Mouse (Mus musculus) liver, embryonic 15.5 days (tissue): ENCODE data around the gene Trim44. TPM values are rescaled to one million over a fixed set of nuclear protein-coding genes. Genes with fewer than 3 reads are reported as not detected.

ENCODE experiments used
- ATAC-seq: fragments of 200-750 bp; cut with Nextera tagmentation; 2 replicates; pipeline ENCODE4 v1.8.0; 2017; ENCODE audit warnings: moderate number of reproducible peaks, mild to moderate bottlenecking, moderate library complexity; ENCODE audit not compliant: insufficient read depth
- H3K27ac ChIP-seq: fragments of 300-500 bp; sonication (generic); replicated peaks from 2 replicates; pipeline ENCODE4 v1.5.1; 2015; ENCODE audit warnings: mild to moderate bottlenecking, inconsistent platforms
- H3K27me3 ChIP-seq: fragments of 300-500 bp; sonication (generic); 2 replicates; pipeline ENCODE4 v1.6.1; 2015; ENCODE audit warnings: mild to moderate bottlenecking, inconsistent platforms
- H3K36me3 ChIP-seq: fragments of 300-500 bp; sonication (generic); replicated peaks from 2 replicates; pipeline ENCODE4 v1.6.1; 2015; ENCODE audit warnings: moderate library complexity, mild to moderate bottlenecking, inconsistent platforms
- H3K4me1 ChIP-seq: fragments of 300-500 bp; sonication (generic); replicated peaks from 2 replicates; pipeline ENCODE4 v1.6.1; 2015; ENCODE audit warnings: inconsistent platforms
- H3K4me2 ChIP-seq: fragments of 300-500 bp; sonication (generic); 2 replicates; pipeline ENCODE4 v1.6.1; 2015; ENCODE audit warnings: moderate library complexity, mild to moderate bottlenecking, inconsistent platforms
- H3K4me3 ChIP-seq: fragments of 300-500 bp; sonication (generic); replicated peaks from 2 replicates; pipeline ENCODE4 v1.5.1; 2015; ENCODE audit warnings: mild to moderate bottlenecking, inconsistent platforms
- H3K9ac ChIP-seq: fragments of 300-500 bp; sonication (generic); 2 replicates; pipeline ENCODE4 v1.6.1; 2015; ENCODE audit warnings: moderate library complexity, mild to moderate bottlenecking, inconsistent platforms
- H3K9me3 ChIP-seq: fragments of 300-500 bp; sonication (generic); replicated peaks from 2 replicates; pipeline ENCODE4 v1.6.1; 2016; ENCODE audit warnings: inconsistent platforms
- WGBS: fragments of 180-500 bp; shearing (Covaris S2); methylation state at CpG from one replicate; pipeline ENCODE4 v1.1.7; 2015; ENCODE audit warnings: mixed read lengths; ENCODE audit not compliant: insufficient replicate concordance; 5-methylcytosine and 5-hydroxymethylcytosine counted together
- polyA plus RNA-seq: library from polyadenylated mRNA; unstranded; fragments of >200 nt; fragmentation: Nextera tagmentation; extraction: Ambion mirVana; gene quantifications from 2 replicates; pipeline ENCODE4 v1.2.1, GENCODE M21; 2015

The Trim44 gene
- polyA plus RNA-seq, 1 experiment from 2014 or later, result 6.2 TPM

- Histone ChIP-seq H3K4me1 (peaks cover 19% of the 10 kb centered on the region), H3K4me3 (no peak overlapping the region), H3K27me3 (no peaks in the 10 kb centered on the region), H3K9ac (no peak overlapping the region), H3K9me3 (no peaks in the 10 kb centered on the region), H3K27ac (no peak overlapping the region), H3K36me3 (0 out of 2 replicates have a peak, but pooled peaks cover 4% of the 10 kb centered on the region), H3K4me2 (no peak overlapping the region)
- 35% methylated on average over 3 of the region's 3 CpGs for WGBS
- ATAC-seq, result no peak
Observed at GRCm38 (mm10) chr2:102382519-102382918, 25.1 kb downstream of the Trim44 start.

GRCm38 (mm10) chr2:102380581-102380980, 27.0 kb downstream of the Trim44 start:
- Histone ChIP-seq H3K4me2 (no peak overlapping the region), H3K4me1 (peaks cover 19% of the 10 kb centered on the region), H3K4me3 (no peak overlapping the region), H3K36me3 (0 out of 2 replicates have a peak, but pooled peaks cover 4% of the 10 kb centered on the region), H3K9ac (no peak overlapping the region), H3K27ac (no peak overlapping the region), H3K27me3 (no peaks in the 10 kb centered on the region), H3K9me3 (no peaks in the 10 kb centered on the region)
- WGBS, result 67% methylated on average over 2 of the region's 2 CpGs
- ATAC-seq, result no peak

- H3K4me1 ChIP-seq, result peaks cover 9% of the 10 kb centered on the region
- H3K4me2 ChIP-seq, result no peak overlapping the region
- no peak for ATAC-seq
- 57% methylated on average over 1 of the region's 1 CpGs for WGBS
- no peaks in the 10 kb centered on the region for H3K27me3 ChIP-seq
- 0 out of 2 replicates have a peak, but pooled peaks cover 4% of the 10 kb centered on the region for H3K36me3 ChIP-seq
- no peak overlapping the region for H3K27ac ChIP-seq
- H3K4me3 ChIP-seq, result no peak overlapping the region
- H3K9me3 ChIP-seq, result no peaks in the 10 kb centered on the region
- no peak overlapping the region for H3K9ac ChIP-seq
Observed at GRCm38 (mm10) chr2:102378928-102379327, 28.7 kb downstream of the Trim44 start.

DNA sequence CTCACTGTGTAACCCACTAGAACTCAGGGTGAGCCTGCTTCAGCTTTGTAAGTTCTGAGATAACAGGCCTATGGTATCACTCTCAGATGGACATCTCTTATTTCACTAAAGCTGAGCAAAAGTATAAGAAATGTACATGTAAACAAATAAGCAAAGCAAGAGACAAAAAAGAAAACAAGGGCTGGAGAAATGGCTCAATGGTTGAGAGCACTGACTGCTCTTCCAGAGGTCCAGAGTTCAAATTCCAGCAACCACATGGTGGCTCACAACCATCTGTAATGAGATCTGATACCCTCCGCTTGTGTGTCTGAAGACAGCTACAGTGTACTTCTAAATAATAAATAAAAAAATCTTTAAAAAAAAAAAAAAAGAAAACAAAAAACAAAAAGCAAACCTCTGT, 29.2 kb downstream of the Trim44 start:
- Histone ChIP-seq H3K4me1 (peaks cover 3% of the 10 kb centered on the region), H3K4me2 (no peak overlapping the region), H3K27ac (no peak overlapping the region), H3K9me3 (no peaks in the 10 kb centered on the region), H3K36me3 (0 out of 2 replicates have a peak, but pooled peaks cover 4% of the 10 kb centered on the region), H3K4me3 (no peak overlapping the region), H3K27me3 (no peaks in the 10 kb centered on the region), H3K9ac (no peak overlapping the region)
- ATAC-seq, result no peak
- whole genome bisulfite sequencing, result 71% methylated on average over 1 of the region's 1 CpGs

DNA sequence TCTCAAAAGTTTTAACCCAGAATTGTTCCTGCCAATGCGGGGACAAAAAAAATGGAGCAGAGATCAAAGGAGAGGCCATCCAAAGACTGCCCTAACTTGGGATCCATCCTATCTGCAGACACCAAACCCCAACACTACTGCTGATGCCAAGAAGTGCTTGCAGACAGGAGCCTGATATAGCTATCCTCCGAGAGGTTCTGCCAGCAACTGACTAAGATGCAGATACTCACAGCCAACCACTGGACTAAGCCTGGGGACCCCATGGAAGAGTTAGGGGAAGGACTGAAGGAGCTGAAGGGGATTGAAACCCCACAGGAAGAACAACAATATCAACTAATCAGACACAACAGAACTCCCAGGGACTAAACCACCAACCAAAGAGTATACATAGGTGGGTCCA, 30.3 kb downstream of the Trim44 start:
- Histone ChIP-seq H3K4me3 (no peak overlapping the region), H3K4me1 (no peaks in the 10 kb centered on the region), H3K4me2 (no peak overlapping the region), H3K27ac (no peak overlapping the region), H3K9me3 (no peaks in the 10 kb centered on the region), H3K27me3 (no peaks in the 10 kb centered on the region), H3K9ac (no peak overlapping the region), H3K36me3 (0 out of 2 replicates have a peak, but pooled peaks cover 4% of the 10 kb centered on the region)
- no peak for ATAC-seq
- WGBS, result 76% methylated on average over 2 of the region's 2 CpGs

DNA sequence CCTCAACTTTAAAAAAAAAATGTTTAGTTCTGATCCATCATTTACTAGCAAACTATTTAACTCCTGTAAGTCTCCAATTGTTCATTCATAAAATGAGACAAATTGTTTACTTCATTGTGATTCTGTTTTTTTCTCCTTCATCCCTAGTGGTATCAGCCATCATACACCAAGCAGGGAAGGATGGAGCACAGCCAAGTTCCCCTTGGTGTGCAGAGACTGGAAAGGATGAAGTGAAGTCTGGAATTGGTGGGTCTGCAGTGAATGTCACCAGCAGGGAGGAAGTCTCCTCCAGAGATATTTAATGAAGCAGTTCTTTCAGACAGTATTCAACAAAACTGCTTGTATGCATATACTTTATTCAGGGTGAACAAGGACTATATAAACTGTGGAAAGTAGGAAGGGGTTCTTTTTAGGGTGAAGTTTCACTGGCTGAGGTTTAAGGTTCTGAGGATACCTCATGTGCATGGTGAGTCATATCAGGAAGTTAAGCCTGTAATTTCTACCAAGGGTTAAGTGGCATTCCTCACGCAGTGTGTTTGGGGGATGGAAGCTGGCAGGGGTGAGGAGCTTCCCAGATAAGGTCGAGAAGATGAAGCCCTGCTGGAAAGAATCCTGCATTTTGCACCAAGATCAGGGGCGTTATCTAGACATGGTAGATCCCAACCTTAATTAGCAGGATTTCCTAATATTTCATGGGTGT, 34.1 kb downstream of the Trim44 start:
- no peaks in the 10 kb centered on the region for H3K27me3 ChIP-seq
- WGBS, result 54% methylated on average over 3 of the region's 3 CpGs
- no peaks in the 10 kb centered on the region for H3K9me3 ChIP-seq
- no peak overlapping the region for H3K27ac ChIP-seq
- no peak for ATAC-seq
- no peak overlapping the region for H3K9ac ChIP-seq
- H3K4me2 ChIP-seq, result no peak overlapping the region
- H3K4me3 ChIP-seq, result no peak overlapping the region
- 0 out of 2 replicates have a peak, but pooled peaks cover 4% of the 10 kb centered on the region for H3K36me3 ChIP-seq
- no peaks in the 10 kb centered on the region for H3K4me1 ChIP-seq

DNA sequence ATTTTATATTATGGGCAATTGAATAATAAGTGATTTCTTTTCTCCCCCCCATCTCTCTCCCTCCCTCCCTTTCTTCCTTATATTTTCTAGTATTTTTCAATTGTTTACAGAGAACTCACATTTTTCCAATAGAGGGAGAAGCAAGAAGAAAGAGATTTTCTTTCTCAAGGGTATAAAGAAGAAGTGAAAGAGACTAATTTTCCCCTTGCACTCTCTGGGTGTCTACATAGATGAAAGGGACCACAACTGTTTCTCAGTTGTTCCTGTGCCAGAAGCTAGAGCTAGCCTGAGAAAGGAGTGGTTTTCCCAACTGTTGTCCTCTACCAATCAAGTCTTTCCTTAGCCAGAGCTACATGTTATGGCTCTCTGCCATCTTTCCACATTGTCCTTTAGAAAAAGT, 34.9 kb downstream of the Trim44 start:
- Histone ChIP-seq H3K4me2 (no peak overlapping the region), H3K27me3 (no peaks in the 10 kb centered on the region)

GRCm38 (mm10) chr2:102371332-102371731, 36.3 kb downstream of the Trim44 start:
- Histone ChIP-seq H3K36me3 (0 out of 2 replicates have a peak, but pooled peaks cover 4% of the 10 kb centered on the region), H3K4me2 (no peak overlapping the region), H3K27ac (no peak overlapping the region), H3K4me1 (peaks cover 14% of the 10 kb centered on the region), H3K9me3 (no peaks in the 10 kb centered on the region), H3K9ac (no peak overlapping the region), H3K27me3 (no peaks in the 10 kb centered on the region), H3K4me3 (no peak overlapping the region)
- ATAC-seq, result no peak

More for the DNA sequence above, 34.9 kb downstream of the Trim44 start:
- H3K36me3 ChIP-seq, result 0 out of 2 replicates have a peak, but pooled peaks cover 4% of the 10 kb centered on the region
- no peak overlapping the region for H3K27ac ChIP-seq
- ATAC-seq, result no peak
- H3K4me3 ChIP-seq, result no peak overlapping the region
- no peaks in the 10 kb centered on the region for H3K9me3 ChIP-seq
- peaks cover 3% of the 10 kb centered on the region; the same call in 1 of the 2 replicates for H3K4me1 ChIP-seq
- H3K9ac ChIP-seq, result no peak overlapping the region

- ATAC-seq, result peak; percentile 91
- peak overlapping the region; percentile 50 for H3K4me2 ChIP-seq
- no peak overlapping the region for H3K4me3 ChIP-seq
Observed at GRCm38 (mm10) chr2:102365983-102366545, 41.6 kb downstream of the Trim44 start.

GRCm38 (mm10) chr2:102364565-102365200, 42.9 kb downstream of the Trim44 start:
- peak overlapping the region; percentile 78 for H3K27ac ChIP-seq
- H3K9me3 ChIP-seq, result no peaks in the 10 kb centered on the region
- peak overlapping the region; percentile 42 for H3K4me2 ChIP-seq
- WGBS, result 39% methylated on average over 4 of the region's 4 CpGs
- H3K4me3 ChIP-seq, result no peak overlapping the region
- peak; percentile 87 for ATAC-seq
- no peaks in the 10 kb centered on the region for H3K27me3 ChIP-seq
- H3K4me1 ChIP-seq, result peaks cover 53% of the 10 kb centered on the region
- 0 out of 2 replicates have a peak, but pooled peaks cover 2% of the 10 kb centered on the region for H3K36me3 ChIP-seq
- no peak overlapping the region for H3K9ac ChIP-seq

More at GRCm38 (mm10) chr2:102365983-102366545, 41.6 kb downstream of the Trim44 start:
- no peaks in the 10 kb centered on the region for H3K27me3 ChIP-seq
- peaks cover 53% of the 10 kb centered on the region for H3K4me1 ChIP-seq
- H3K36me3 ChIP-seq, result 0 out of 2 replicates have a peak, but pooled peaks cover 4% of the 10 kb centered on the region
- no peaks in the 10 kb centered on the region for H3K9me3 ChIP-seq
- WGBS, result 23% methylated on average over 7 of the region's 7 CpGs
- H3K27ac ChIP-seq, result peak overlapping the region; percentile 78
- no peak overlapping the region for H3K9ac ChIP-seq

GRCm38 (mm10) chr2:102362896-102363530, 44.6 kb downstream of the Trim44 start:
- no peak overlapping the region for H3K4me3 ChIP-seq
- no peaks in the 10 kb centered on the region for H3K36me3 ChIP-seq
- H3K9me3 ChIP-seq, result no peaks in the 10 kb centered on the region
- H3K4me1 ChIP-seq, result peaks cover 50% of the 10 kb centered on the region
- no peak overlapping the region for H3K9ac ChIP-seq
- ATAC-seq, result no peak
- H3K27ac ChIP-seq, result peak overlapping the region; percentile 11; the same call in 1 of the 2 replicates
- WGBS, result 7% methylated on average over 1 of the region's 1 CpGs
- H3K4me2 ChIP-seq, result no peak overlapping the region
- H3K27me3 ChIP-seq, result no peaks in the 10 kb centered on the region
